Comparison of ENCODE assay signal across 23 mouse cellular contexts in the genomic region with DNA sequence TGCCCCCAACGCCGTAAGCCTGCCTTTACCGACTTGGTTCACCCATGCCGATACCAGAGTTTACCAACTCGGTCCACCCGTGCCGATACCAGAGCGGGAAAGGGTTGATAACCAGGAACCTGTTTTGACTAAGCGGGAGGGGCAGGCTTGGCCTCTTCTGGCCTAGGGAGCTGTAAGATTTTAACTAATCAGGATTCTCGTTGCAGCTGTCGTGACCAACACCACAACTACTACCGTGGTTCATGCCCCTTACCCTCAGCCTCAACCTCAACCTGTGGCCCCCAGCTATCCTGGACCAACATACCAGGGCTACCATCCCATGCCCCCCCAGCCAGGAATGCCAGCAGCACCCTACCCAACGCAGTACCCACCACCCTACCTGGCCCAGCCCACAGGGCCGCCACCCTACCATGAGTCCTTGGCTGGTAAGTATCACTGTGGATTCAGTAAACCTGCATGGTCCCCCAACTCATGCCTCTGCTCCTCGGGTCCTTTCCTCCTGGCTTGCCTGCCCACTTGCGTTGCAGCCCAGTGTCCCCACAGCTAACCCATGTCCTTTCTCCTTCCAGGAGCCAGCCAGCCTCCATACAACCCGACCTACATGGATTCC. TPM values are rescaled to one million over a fixed set of nuclear protein-coding genes. Genes with fewer than 3 reads are reported as not detected.
DNase-seq lines count a peak whose midpoint lies in the region; ATAC-seq and TF ChIP-seq lines count a peak whose summit lies in the region.
"Had no signal": no experiment of that assay in that cellular context is flagged by ENCODE, and none has a peak within 500 bp of the region (broad histone marks: within the 10 kb centered on the region; RNA-seq: fewer than 3 reads in every experiment).

No protein-coding gene starts in this region.

- peaks cover 25% of the 10 kb centered on the region for H3K4me1 ChIP-seq in midbrain, embryonic 13.5 days (replicated peaks)
- H3K4me1 ChIP-seq in midbrain, embryonic 14.5 days (ENCODE audit: control insufficient read depth, insufficient read depth, low read length) = peaks cover 15% of the 10 kb centered on the region
- H3K4me1 ChIP-seq in bone marrow macrophage, adult 2 months (ENCODE audit: control insufficient read depth, insufficient read depth, low read length) = peaks cover 37% of the 10 kb centered on the region

- no peak for ATAC-seq in midbrain, embryonic 13.5 days
- ATAC-seq in midbrain, embryonic 14.5 days (ENCODE audit: low FRiP score, low TSS enrichment) = no peak
- ATAC-seq: forebrain, embryonic 13.5 days; hindbrain, embryonic 16.5 days had no signal

- 94% methylated on average over 17 of the region's 17 CpGs for WGBS in midbrain, embryonic 13.5 days
- WGBS in midbrain, embryonic 14.5 days = 93% methylated on average over 17 of the region's 17 CpGs

- no peak for DNase-seq in gastrocnemius, adult 2 months
- DNase-seq in gastrocnemius, postnatal 14 days = no peak
- no peak for DNase-seq in midbrain, embryonic 14.5 days
- peak; percentile 36 for DNase-seq in A20 (ENCODE audit: low read depth, low spot score)
- DNase-seq in left cerebral cortex, postnatal 25 days (ENCODE audit: low spot score in 2 of 2) = no peak
- no peak for DNase-seq in left cerebral cortex, postnatal 14 days (ENCODE audit: low spot score in 2 of 2)
- DNase-seq: adrenal gland, adult 2 months; gastrocnemius, postnatal 25 days; kidney, adult 11 months; layer of hippocampus, postnatal 36 days; left cerebral cortex, postnatal 4 days; liver; lung, embryonic 14.5 days; lung, postnatal 4 days; right cerebral cortex, postnatal 14 days; thymus, adult 18-20 months had no signal

- TF ChIP-seq CTCF in gastrocnemius, adult 2 months (IDR thresholded peaks at IDR 0.05) = no peak
- no peak for TF ChIP-seq CTCF in bone marrow macrophage, adult 2 months (IDR thresholded peaks at IDR 0.05; ENCODE audit: low read depth, low read length)

- no peaks in the 10 kb centered on the region for H3K9me3 ChIP-seq in midbrain, embryonic 13.5 days
- no peaks in the 10 kb centered on the region for H3K9me3 ChIP-seq in midbrain, embryonic 14.5 days (ENCODE audit: control insufficient read depth, low read length)
- H3K9me3 ChIP-seq: embryonic facial prominence, embryonic 12.5 days; forebrain, embryonic 13.5 days; midbrain, embryonic 12.5 days had no signal

- peak overlapping the region; percentile 3; the same call in 1 of the 2 replicates for H3K4me3 ChIP-seq in gastrocnemius, adult 2 months
- H3K4me3 ChIP-seq in midbrain, embryonic 13.5 days (replicated peaks) = no peak overlapping the region
- no peak overlapping the region for H3K4me3 ChIP-seq in midbrain, embryonic 14.5 days (replicated peaks; ENCODE audit: low read depth, low read length)
- no peak overlapping the region for H3K4me3 ChIP-seq in bone marrow macrophage, adult 2 months (ENCODE audit: insufficient read depth, low read length)
- H3K4me3 ChIP-seq: embryonic facial prominence, embryonic 12.5 days; erythroblast, embryonic 14.5 days; midbrain, embryonic 12.5 days had no signal

- H3K36me3 ChIP-seq in midbrain, embryonic 13.5 days = peaks cover 44% of the 10 kb centered on the region
- H3K36me3 ChIP-seq in midbrain, embryonic 14.5 days (ENCODE audit: control insufficient read depth, insufficient read depth, low read length) = peaks cover 31% of the 10 kb centered on the region

- TF ChIP-seq POLR2A in bone marrow macrophage, adult 2 months (IDR thresholded peaks at IDR 0.05; ENCODE audit: borderline replicate concordance, low read depth, low read length) = no peak

- intact Hi-C loops in gastrocnemius, adult 2 months (cut with DNase I) = loop anchor here (2.0 to 5.0 kb wide), 2 partner anchors 17 to 119 kb away; partner anchors contain the start of genes Shisa5 and Uqcrc1
- intact Hi-C loops in gastrocnemius, postnatal 14 days (cut with DNase I; ENCODE audit: low total_unique reads) = no loop called here
- intact Hi-C loops in left cerebral cortex, postnatal 25 days (cut with DNase I) = no loop called here
- intact Hi-C loops in left cerebral cortex, postnatal 14 days (cut with DNase I) = no loop called here

- H3K27me3 ChIP-seq in midbrain, embryonic 13.5 days = no peaks in the 10 kb centered on the region
- H3K27me3 ChIP-seq in midbrain, embryonic 14.5 days (ENCODE audit: control insufficient read depth, insufficient read depth, low read length) = no peaks in the 10 kb centered on the region
- H3K27me3 ChIP-seq: embryonic facial prominence, embryonic 12.5 days; forebrain, embryonic 13.5 days; midbrain, embryonic 12.5 days had no signal

- 0 out of 2 replicates have a peak overlapping the region, but pooled peaks have one; percentile 25 for H3K9ac ChIP-seq in midbrain, embryonic 13.5 days (replicated peaks)
- H3K9ac ChIP-seq in midbrain, embryonic 14.5 days (replicated peaks; ENCODE audit: low read length) = no peak overlapping the region
- H3K9ac ChIP-seq: embryonic facial prominence, embryonic 12.5 days; lung, embryonic 14.5 days; midbrain, embryonic 12.5 days had no signal

- no peak overlapping the region for H3K4me2 ChIP-seq in midbrain, embryonic 13.5 days (replicated peaks)
- H3K4me2 ChIP-seq in midbrain, embryonic 14.5 days (ENCODE audit: low read length) = no peak overlapping the region
- H3K4me2 ChIP-seq: midbrain, embryonic 12.5 days had no signal

- H3K27ac ChIP-seq in gastrocnemius, adult 2 months = peak overlapping the region; percentile 31; the same call in 1 of the 2 replicates
- H3K27ac ChIP-seq in midbrain, embryonic 13.5 days = no peak overlapping the region
- no peak overlapping the region for H3K27ac ChIP-seq in midbrain, embryonic 14.5 days (replicated peaks; ENCODE audit: low read depth, low read length)
- peak overlapping the region; percentile 86 for H3K27ac ChIP-seq in bone marrow macrophage, adult 2 months (ENCODE audit: insufficient read depth, low read depth, low read length)
- H3K27ac ChIP-seq: forebrain, embryonic 13.5 days; midbrain, embryonic 12.5 days had no signal

RNA-seq across cellular contexts. Expression of gene Trex1, which starts 3.3 kb away (rescaled TPM):
- total RNA-seq in gastrocnemius, adult 2 months (2021) = 10 to 100 TPM; 13.2 TPM
- total RNA-seq in gastrocnemius, postnatal 14 days (2021) = 10 to 100 TPM; 10.7 to 11.4 TPM
- polyA plus RNA-seq in midbrain, embryonic 13.5 days (2015; fragmentation: Nextera tagmentation; extraction: Ambion mirVana) = 13.6 and 14.5 TPM in 2 replicates
- 15.3 and 18.8 TPM in 2 replicates for polyA plus RNA-seq in midbrain, embryonic 14.5 days (2014; fragmentation: Nextera tagmentation; extraction: Ambion mirVana)
- 88.4 and 110 TPM in 2 replicates for polyA plus RNA-seq in bone marrow macrophage, adult 2 months (2012; ENCODE audit: insufficient read depth, insufficient read length, missing spikeins)
- 10 to 100 TPM; 12.7 to 13.0 TPM for total RNA-seq in left cerebral cortex, postnatal 25 days (2021)
- 10 to 100 TPM; 12.0 TPM for total RNA-seq in left cerebral cortex, postnatal 14 days (2021)

RNA-seq across cellular contexts. Expression of gene Atrip, which starts 17.7 kb away (rescaled TPM):
- total RNA-seq in gastrocnemius, adult 2 months (2021) = 1 to 10 TPM; 8.0 to 8.5 TPM
- 1 to 10 TPM; 7.4 to 7.5 TPM for total RNA-seq in gastrocnemius, postnatal 14 days (2021)
- polyA plus RNA-seq in midbrain, embryonic 13.5 days (2015; fragmentation: Nextera tagmentation; extraction: Ambion mirVana) = 31.0 and 31.7 TPM in 2 replicates
- 26.5 and 28.6 TPM in 2 replicates for polyA plus RNA-seq in midbrain, embryonic 14.5 days (2014; fragmentation: Nextera tagmentation; extraction: Ambion mirVana)
- polyA plus RNA-seq in bone marrow macrophage, adult 2 months (2012; ENCODE audit: insufficient read depth, insufficient read length, missing spikeins) = 7.2 and 9.9 TPM in 2 replicates
- 10 to 100 TPM; 25.8 to 28.5 TPM for total RNA-seq in left cerebral cortex, postnatal 25 days (2021)
- total RNA-seq in left cerebral cortex, postnatal 14 days (2021) = 10 to 100 TPM; 28.1 to 29.0 TPM

RNA-seq across cellular contexts. Expression of gene Shisa5, which starts 17.8 kb away (rescaled TPM):
- total RNA-seq in gastrocnemius, adult 2 months (2021) = 10 to 100 TPM; 15.9 to 17.0 TPM
- 10 to 100 TPM; 24.4 to 26.3 TPM for total RNA-seq in gastrocnemius, postnatal 14 days (2021)
- 43.7 and 44.3 TPM in 2 replicates for polyA plus RNA-seq in midbrain, embryonic 13.5 days (2015; fragmentation: Nextera tagmentation; extraction: Ambion mirVana)
- polyA plus RNA-seq in midbrain, embryonic 14.5 days (2014; fragmentation: Nextera tagmentation; extraction: Ambion mirVana) = 49.1 and 49.9 TPM in 2 replicates
- 324 and 428 TPM in 2 replicates for polyA plus RNA-seq in bone marrow macrophage, adult 2 months (2012; ENCODE audit: insufficient read depth, insufficient read length, missing spikeins)
- 10 to 100 TPM; 66.3 to 77.4 TPM for total RNA-seq in left cerebral cortex, postnatal 25 days (2021)
- total RNA-seq in left cerebral cortex, postnatal 14 days (2021) = 10 to 100 TPM; 68.2 to 72.6 TPM

RNA-seq across cellular contexts. Expression of gene Ccdc51, which starts 26.1 kb away (rescaled TPM):
- 1 to 10 TPM; 6.5 to 7.9 TPM for total RNA-seq in gastrocnemius, adult 2 months (2021)
- total RNA-seq in gastrocnemius, postnatal 14 days (2021) = 1 to 10 TPM; 7.3 to 7.8 TPM
- 12.8 and 14.6 TPM in 2 replicates for polyA plus RNA-seq in midbrain, embryonic 13.5 days (2015; fragmentation: Nextera tagmentation; extraction: Ambion mirVana)
- 14.0 and 15.4 TPM in 2 replicates for polyA plus RNA-seq in midbrain, embryonic 14.5 days (2014; fragmentation: Nextera tagmentation; extraction: Ambion mirVana)
- polyA plus RNA-seq in bone marrow macrophage, adult 2 months (2012; ENCODE audit: insufficient read depth, insufficient read length, missing spikeins) = 6.4 and 8.8 TPM in 2 replicates
- total RNA-seq in left cerebral cortex, postnatal 25 days (2021) = 1 to 10 TPM; 7.2 to 8.0 TPM
- total RNA-seq in left cerebral cortex, postnatal 14 days (2021) = 1 to 10 TPM; 5.9 to 8.4 TPM

RNA-seq across cellular contexts. Expression of gene Tma7, which starts 26.2 kb away (rescaled TPM):
- total RNA-seq in gastrocnemius, adult 2 months (2021) = 100 to 1,000 TPM; 316 to 321 TPM
- total RNA-seq in gastrocnemius, postnatal 14 days (2021) = 100 to 1,000 TPM; 184 to 190 TPM
- polyA plus RNA-seq in midbrain, embryonic 13.5 days (2015; fragmentation: Nextera tagmentation; extraction: Ambion mirVana) = 724 and 757 TPM in 2 replicates
- polyA plus RNA-seq in midbrain, embryonic 14.5 days (2014; fragmentation: Nextera tagmentation; extraction: Ambion mirVana) = 733 and 824 TPM in 2 replicates
- polyA plus RNA-seq in bone marrow macrophage, adult 2 months (2012; ENCODE audit: insufficient read depth, insufficient read length, missing spikeins) = 299 and 308 TPM in 2 replicates
- total RNA-seq in left cerebral cortex, postnatal 25 days (2021) = 100 to 1,000 TPM; 365 to 371 TPM
- 100 to 1,000 TPM; 368 to 387 TPM for total RNA-seq in left cerebral cortex, postnatal 14 days (2021)

Comparison
In these comparisons a context has a peak if more than half of its experiments do, and no peak if none do; other contexts are left out.
1. H3K27ac ChIP-seq: peak in gastrocnemius, adult 2 months (single experiment) and bone marrow macrophage, adult 2 months (single experiment); none in midbrain, embryonic 13.5 days (single experiment) and midbrain, embryonic 14.5 days (single experiment).